Mouse (Mus musculus) lung, adult 2 months (tissue): ENCODE measurements around the gene Mrpl2.

Source experiments
- CTCF ChIP-seq: fragments of 200-500 bp; IDR thresholded peaks from 2 replicates; pipeline ENCODE4 v1.5.1; 2011; ENCODE audit warnings: mild to moderate bottlenecking, low read length, control low read depth; ENCODE audit not compliant: insufficient read depth
- POLR2A ChIP-seq: fragments of 200-500 bp; IDR thresholded peaks from 2 replicates; pipeline ENCODE4 v1.6.1; 2011; ENCODE audit warnings: low read depth, mild to moderate bottlenecking, control low read depth, low read length, borderline replicate concordance; ENCODE audit errors: extremely low read depth

DNA sequence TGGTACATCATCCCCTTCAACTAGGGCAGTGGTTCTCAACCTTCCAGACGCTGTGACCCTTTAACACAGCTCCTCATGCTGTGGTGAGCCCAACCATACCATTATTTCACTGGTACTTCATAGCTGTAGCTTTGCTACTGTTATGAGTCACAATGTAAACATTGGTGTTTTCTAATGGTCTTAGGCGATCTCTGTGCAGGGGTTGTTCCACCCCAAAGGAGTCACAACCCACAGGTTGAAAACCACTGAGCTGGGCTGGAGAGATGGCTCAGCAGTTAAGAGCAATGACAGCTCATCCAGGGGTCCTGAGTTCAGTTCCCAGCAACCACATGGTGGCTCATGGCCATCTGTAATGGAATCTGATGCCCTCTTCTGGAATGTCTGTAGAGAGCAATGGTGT is 45.4 kb downstream of the Mrpl2 start:
- TF ChIP-seq POLR2A: no peak
- TF ChIP-seq CTCF: no peak
